Mouse (Mus musculus) right cerebral cortex, postnatal 25 days (tissue): ENCODE results near the gene Hormad1.
"Not testable (repeated sequence)": the region's sequence is repeated elsewhere in the genome, so short reads cannot be mapped to it uniquely, and the experiment has no call there.

Experiments
- DNase-seq: peaks from one replicate; pipeline ENCODE4 v3.0.0; 2022

Hormad1 gene

GRCm38 (mm10) chr3:95569585-95569984 lies 10.1 kb downstream of the Hormad1 start:
- no peak for DNase-seq

- no peak for DNase-seq
Observed at GRCm38 (mm10) chr3:95587754-95588603, 28.5 kb downstream of the Hormad1 start.

GRCm38 (mm10) chr3:95588604-95589086 lies 29.2 kb downstream of the Hormad1 start, which contains the start of gene Golph3l:
Gene Golph3l, plus strand, starts transcription at chr3:95588934.
- DNase-seq = peak; percentile 95

- no peak for DNase-seq
Observed at GRCm38 (mm10) chr3:95598734-95599133, 39.3 kb downstream of the Hormad1 start.

GRCm38 (mm10) chr3:95601287-95601686 lies 41.8 kb downstream of the Hormad1 start:
- DNase-seq = no peak

- no peak for DNase-seq
Observed at GRCm38 (mm10) chr3:95606096-95606495, 46.6 kb downstream of the Hormad1 start.

- no peak for DNase-seq
Observed at GRCm38 (mm10) chr3:95609195-95609594, 49.7 kb downstream of the Hormad1 start.

GRCm38 (mm10) chr3:95613996-95614395 lies 54.5 kb downstream of the Hormad1 start:
- DNase-seq = no peak

- DNase-seq = no peak
Observed at GRCm38 (mm10) chr3:95618511-95618910, 59.0 kb downstream of the Hormad1 start.

GRCm38 (mm10) chr3:95621241-95621640 lies 61.8 kb downstream of the Hormad1 start:
- no peak for DNase-seq

- not testable (repeated sequence) for DNase-seq
Observed at GRCm38 (mm10) chr3:95622421-95622820, 62.9 kb downstream of the Hormad1 start.

GRCm38 (mm10) chr3:95623551-95623950 lies 64.1 kb downstream of the Hormad1 start:
- no peak for DNase-seq

GRCm38 (mm10) chr3:95623991-95624515 lies 64.6 kb downstream of the Hormad1 start:
- not testable (repeated sequence) for DNase-seq

- peak; percentile 97 for DNase-seq
Observed at GRCm38 (mm10) chr3:95624628-95625503, 65.4 kb downstream of the Hormad1 start, which contains the start of gene Ensa. Gene Ensa, plus strand, starts transcription at chr3:95624993.

- DNase-seq = peak; percentile 83
Observed at GRCm38 (mm10) chr3:95627763-95628162, 68.3 kb downstream of the Hormad1 start.

- DNase-seq = peak; percentile 78
Observed at GRCm38 (mm10) chr3:95629755-95630154, 70.3 kb downstream of the Hormad1 start.

- DNase-seq = no peak
Observed at GRCm38 (mm10) chr3:95630856-95631255, 71.4 kb downstream of the Hormad1 start.

GRCm38 (mm10) chr3:95631304-95631703 lies 71.8 kb downstream of the Hormad1 start:
- no peak for DNase-seq

- DNase-seq = no peak
Observed at GRCm38 (mm10) chr3:95632648-95633588, 73.4 kb downstream of the Hormad1 start.

- no peak for DNase-seq
Observed at GRCm38 (mm10) chr3:95635636-95636035, 76.2 kb downstream of the Hormad1 start.

GRCm38 (mm10) chr3:95636072-95636471 lies 76.6 kb downstream of the Hormad1 start:
- DNase-seq = no peak
